Mouse (Mus musculus): ENCODE results near the gene Recql. TPM values are rescaled to one million over a fixed set of nuclear protein-coding genes. Genes with fewer than 3 reads are reported as not detected.

Recql gene
- polyA plus RNA-seq, 1 experiment = 28.2 TPM

DNA sequence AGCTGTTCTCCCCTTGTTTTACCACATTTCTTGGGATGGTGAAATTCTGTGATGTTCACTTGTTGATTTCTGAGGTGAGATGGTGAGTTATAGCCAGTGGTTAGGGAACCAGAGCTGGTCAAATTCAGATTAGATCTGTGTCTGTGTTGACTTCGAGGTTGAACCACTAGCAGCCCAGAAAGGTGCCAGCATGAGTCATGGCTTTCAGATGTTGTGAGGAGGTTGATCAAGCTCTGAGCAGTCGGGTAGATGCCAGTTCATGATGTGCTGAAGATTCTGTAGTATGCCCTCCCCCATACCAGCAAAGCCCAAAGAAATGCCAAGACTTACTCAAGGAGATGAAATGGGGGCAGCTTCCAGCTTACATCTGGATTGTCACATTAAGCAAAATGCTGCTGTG is 2.2 kb upstream of the Recql start:
- TF ChIP-seq CTCF (IDR thresholded peaks at IDR 0.05; ENCODE audit: borderline replicate concordance, insufficient read depth, low read length) = no peak
- no peak for TF ChIP-seq POLR2A (IDR thresholded peaks at IDR 0.05; ENCODE audit: low read depth, low read length)
- Histone ChIP-seq H3K4me3 (ENCODE audit: insufficient read depth, low read length) (peak overlapping the region; percentile 51; the same call in 1 of the 2 replicates), H3K4me1 (ENCODE audit: control insufficient read depth, insufficient read depth, low read length) (peaks cover 11% of the 10 kb centered on the region), H3K27ac (ENCODE audit: insufficient read depth, low read length) (peak overlapping the region; percentile 2; the same call in 1 of the 2 replicates)

DNA sequence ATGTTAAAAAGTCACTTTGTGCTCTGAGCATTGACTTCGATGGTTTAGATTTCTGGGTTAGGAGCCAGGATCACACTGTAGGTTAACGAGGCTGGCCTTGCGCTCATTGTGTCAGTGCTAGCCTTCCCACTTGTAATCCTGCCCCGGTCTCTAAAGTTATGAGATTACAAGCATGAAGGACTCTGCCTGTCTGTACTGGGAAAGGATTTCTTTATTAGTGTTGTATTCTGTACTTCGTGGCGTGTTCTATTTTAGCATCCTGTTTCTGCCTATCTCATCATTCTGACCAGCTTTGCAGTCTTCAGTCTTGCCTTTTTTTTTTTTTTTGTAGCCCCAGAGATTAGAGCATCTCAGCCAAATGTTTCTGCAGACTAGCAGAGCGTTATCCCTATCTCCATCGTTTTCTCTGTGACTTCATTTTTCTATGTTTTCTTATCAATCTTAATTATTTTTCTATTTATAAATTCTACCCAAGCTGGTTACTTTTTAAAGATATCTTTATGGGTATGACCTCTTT is 926 bp upstream of the Recql start:
- Histone ChIP-seq H3K27ac (ENCODE audit: insufficient read depth, low read length) (peak overlapping the region; percentile 8; the same call in 1 of the 2 replicates), H3K4me3 (ENCODE audit: insufficient read depth, low read length) (peak overlapping the region; percentile 77), H3K4me1 (ENCODE audit: control insufficient read depth, insufficient read depth, low read length) (peaks cover 11% of the 10 kb centered on the region)
- TF ChIP-seq CTCF (IDR thresholded peaks at IDR 0.05; ENCODE audit: borderline replicate concordance, insufficient read depth, low read length) (no peak), POLR2A (IDR thresholded peaks at IDR 0.05; ENCODE audit: low read depth, low read length) (0 out of 2 replicates have a peak, but pooled peaks have one; percentile 19)

DNA sequence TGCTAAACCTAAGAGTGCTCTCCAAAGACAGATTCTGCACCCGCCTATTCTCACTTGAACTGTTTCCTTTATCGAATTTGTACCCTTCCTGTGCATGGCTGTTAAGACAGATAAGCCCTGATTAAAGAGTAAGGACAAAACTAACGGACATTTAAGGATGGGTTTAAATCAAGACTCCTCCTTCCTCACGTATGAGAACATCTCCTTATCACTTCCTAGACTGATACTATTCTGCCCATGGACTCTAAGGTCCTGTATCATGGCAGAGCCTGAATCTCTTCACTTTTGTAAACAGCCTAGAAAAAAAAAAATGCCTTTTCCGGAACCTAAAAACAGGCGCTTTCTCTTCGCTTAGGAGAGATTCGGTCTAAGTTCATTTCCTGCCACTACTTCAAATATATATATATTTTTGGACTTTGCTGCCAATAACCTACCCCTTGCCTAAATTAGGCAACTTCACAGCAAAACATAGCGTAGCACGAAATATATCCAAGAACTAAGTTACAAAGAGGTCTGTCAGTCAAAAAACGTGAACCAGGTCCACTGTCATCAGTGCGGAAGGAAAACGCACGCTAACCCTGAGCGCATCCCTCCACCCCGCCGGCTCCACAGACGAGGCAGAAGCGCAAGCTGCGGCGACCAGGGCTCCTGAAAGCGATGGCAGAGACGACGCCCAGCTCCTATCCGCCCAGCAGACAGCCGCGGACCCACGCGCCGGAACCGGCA is 439 bp downstream of the Recql start:
- H3K4me1 ChIP-seq (ENCODE audit: control insufficient read depth, insufficient read depth, low read length) = peaks cover 11% of the 10 kb centered on the region
- H3K4me3 ChIP-seq (ENCODE audit: insufficient read depth, low read length) = peak overlapping the region; percentile 89
- H3K27ac ChIP-seq (ENCODE audit: insufficient read depth, low read length) = no peak overlapping the region
- TF ChIP-seq CTCF (IDR thresholded peaks at IDR 0.05; ENCODE audit: borderline replicate concordance, insufficient read depth, low read length) = no peak
- TF ChIP-seq POLR2A (IDR thresholded peaks at IDR 0.05; ENCODE audit: low read depth, low read length) = no peak; the same call in none of the 2 replicates

DNA sequence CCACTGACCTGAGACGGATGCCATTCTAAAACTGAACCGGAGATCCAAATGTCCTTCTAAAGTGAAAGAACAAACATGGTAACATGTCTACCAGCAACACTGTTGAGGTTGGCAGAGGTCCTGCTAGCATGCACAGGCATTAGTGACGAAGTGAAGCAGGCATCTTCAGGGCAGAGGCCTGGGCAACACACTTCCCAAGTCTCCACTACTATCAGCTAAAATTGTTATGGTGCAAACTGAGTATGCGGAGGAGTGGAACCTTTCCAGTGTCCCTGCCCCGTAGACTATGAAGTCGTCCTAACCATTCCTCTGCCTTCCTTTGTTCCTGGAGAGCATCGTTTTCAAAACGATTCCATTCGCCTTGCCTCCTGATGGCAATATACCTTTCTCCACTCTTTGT is 2.4 kb downstream of the Recql start:
- no peak for TF ChIP-seq CTCF (IDR thresholded peaks at IDR 0.05; ENCODE audit: borderline replicate concordance, insufficient read depth, low read length)
- no peak overlapping the region for H3K4me3 ChIP-seq (ENCODE audit: insufficient read depth, low read length)
- no peak overlapping the region for H3K27ac ChIP-seq (ENCODE audit: insufficient read depth, low read length)
- H3K4me1 ChIP-seq (ENCODE audit: control insufficient read depth, insufficient read depth, low read length) = peaks cover 8% of the 10 kb centered on the region

DNA sequence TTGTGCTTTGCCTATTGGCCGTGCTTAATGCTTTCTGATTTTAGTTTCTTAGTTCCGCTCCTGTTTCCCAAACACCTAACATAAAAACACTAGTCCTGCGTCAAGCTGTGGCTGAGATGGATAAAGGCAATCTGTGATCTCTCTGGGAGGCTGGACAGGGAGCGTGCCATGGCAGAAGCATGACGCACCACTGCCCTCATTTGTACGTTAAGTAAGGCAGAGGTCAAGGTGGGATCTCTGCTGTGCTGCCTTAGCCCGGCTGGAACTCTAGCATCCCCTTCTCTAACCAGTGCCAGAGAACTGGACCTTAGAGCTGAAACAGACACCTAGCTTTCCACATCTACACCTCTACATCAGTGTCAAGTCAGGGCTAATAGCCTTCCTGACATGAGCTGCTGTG is 5.3 kb downstream of the Recql start:
- H3K4me1 ChIP-seq (ENCODE audit: control insufficient read depth, insufficient read depth, low read length) = no peaks in the 10 kb centered on the region
- TF ChIP-seq POLR2A (IDR thresholded peaks at IDR 0.05; ENCODE audit: low read depth, low read length) = no peak
- no peak for TF ChIP-seq CTCF (IDR thresholded peaks at IDR 0.05; ENCODE audit: borderline replicate concordance, insufficient read depth, low read length)
- no peak overlapping the region for H3K4me3 ChIP-seq (ENCODE audit: insufficient read depth, low read length)
- H3K27ac ChIP-seq (ENCODE audit: insufficient read depth, low read length) = no peak overlapping the region

DNA sequence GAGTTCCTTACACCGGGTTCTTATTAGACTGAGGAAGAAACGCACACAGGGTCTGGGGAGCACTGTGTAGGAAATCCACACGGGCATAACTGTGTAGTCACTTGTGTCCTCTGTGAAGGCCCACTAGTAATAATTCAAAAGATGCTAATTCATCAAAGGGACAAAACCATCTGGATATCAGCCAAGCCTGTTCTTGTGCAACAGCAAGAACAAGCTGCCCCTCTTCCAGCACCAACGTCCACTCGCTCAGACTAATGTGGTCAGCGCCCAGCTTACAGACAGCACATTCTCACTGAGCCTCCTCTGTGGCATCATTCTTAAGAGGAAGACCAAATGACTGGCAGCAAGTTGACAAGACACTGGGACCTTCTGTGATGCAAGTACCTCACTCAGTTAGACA is 6.9 kb downstream of the Recql start:
- Histone ChIP-seq H3K27ac (ENCODE audit: insufficient read depth, low read length) (no peak overlapping the region), H3K4me1 (ENCODE audit: control insufficient read depth, insufficient read depth, low read length) (no peaks in the 10 kb centered on the region), H3K4me3 (ENCODE audit: insufficient read depth, low read length) (no peak overlapping the region)
- TF ChIP-seq POLR2A (IDR thresholded peaks at IDR 0.05; ENCODE audit: low read depth, low read length) (no peak), CTCF (IDR thresholded peaks at IDR 0.05; ENCODE audit: borderline replicate concordance, insufficient read depth, low read length) (no peak)

DNA sequence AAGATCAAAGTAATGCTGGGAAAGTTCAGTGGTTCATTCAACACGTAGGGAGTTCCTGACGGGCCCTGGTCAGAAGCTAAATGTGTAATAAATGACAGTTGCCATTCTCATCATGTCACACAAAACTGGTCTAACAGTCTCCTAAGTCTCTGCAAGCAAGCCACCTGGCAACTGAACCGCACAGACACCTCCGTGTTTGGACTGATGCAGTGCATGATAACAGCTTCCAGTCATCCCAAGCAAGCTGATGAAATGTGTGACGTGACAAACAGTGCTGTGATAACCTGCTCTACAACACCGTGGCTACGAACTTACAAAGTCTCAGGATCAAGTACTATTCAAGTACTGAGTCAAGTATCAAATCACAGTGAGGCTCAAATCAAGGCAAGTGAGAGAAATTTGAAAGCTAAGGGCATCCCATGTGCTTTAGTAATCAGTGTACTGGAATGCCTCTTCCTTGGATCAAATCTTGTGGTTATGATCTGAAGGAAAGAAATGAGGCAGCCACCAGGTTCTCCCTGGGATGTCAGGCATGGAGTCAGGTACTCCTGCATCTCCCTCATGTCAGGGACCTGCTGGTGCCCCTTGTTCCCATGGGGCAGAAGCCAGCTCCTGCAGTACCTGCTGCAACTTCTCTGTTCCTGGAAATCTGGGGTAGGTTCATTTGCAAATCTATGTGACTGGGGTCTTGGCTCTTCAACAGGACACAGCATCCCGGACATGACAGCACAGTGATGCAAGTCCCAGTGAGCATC is 8.1 kb downstream of the Recql start:
- TF ChIP-seq POLR2A (IDR thresholded peaks at IDR 0.05; ENCODE audit: low read depth, low read length) (no peak), CTCF (IDR thresholded peaks at IDR 0.05; ENCODE audit: borderline replicate concordance, insufficient read depth, low read length) (no peak)
- Histone ChIP-seq H3K4me1 (ENCODE audit: control insufficient read depth, insufficient read depth, low read length) (no peaks in the 10 kb centered on the region), H3K4me3 (ENCODE audit: insufficient read depth, low read length) (no peak overlapping the region), H3K27ac (ENCODE audit: insufficient read depth, low read length) (no peak overlapping the region)

DNA sequence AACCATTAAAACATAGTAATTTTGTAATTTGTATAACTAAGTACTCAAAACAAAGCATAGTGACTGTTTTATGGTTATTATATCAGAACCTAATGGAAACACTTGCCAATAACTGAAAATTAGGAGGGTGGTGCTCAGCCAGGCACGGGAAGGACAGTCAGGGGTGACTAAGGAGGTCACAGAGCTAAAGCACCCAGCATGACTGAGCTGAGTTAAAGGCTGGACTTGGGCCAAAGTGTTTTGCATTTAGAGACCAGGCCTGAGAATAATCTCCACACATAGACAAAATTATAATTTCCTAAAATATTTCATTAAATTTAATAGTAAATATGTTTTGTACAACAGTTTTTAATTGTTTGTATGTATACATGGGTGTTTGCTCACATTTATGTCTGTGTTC is 9.8 kb downstream of the Recql start:
- Histone ChIP-seq H3K4me1 (ENCODE audit: control insufficient read depth, insufficient read depth, low read length) (no peaks in the 10 kb centered on the region), H3K4me3 (ENCODE audit: insufficient read depth, low read length) (no peak overlapping the region), H3K27ac (ENCODE audit: insufficient read depth, low read length) (no peak overlapping the region)
- no peak for TF ChIP-seq CTCF (IDR thresholded peaks at IDR 0.05; ENCODE audit: borderline replicate concordance, insufficient read depth, low read length)
- no peak for TF ChIP-seq POLR2A (IDR thresholded peaks at IDR 0.05; ENCODE audit: low read depth, low read length)

DNA sequence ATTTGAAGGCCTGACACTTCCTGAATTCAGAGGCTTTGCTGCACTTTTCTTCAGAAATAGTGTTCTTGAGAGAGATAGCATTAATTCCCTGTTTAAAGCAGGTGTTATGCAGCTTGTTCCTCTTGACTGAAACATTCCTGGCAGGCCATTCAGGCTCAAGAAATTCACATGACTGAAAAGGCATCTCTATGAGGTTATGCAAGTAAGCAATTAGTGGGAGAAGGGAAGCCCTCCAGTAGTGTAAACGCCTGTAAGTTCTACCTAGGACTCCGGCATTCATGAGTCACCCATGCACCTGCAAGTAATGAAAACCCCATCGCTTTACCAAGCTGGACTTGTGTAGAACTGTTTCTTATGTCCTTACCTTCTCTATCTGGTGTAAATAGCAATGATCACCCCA is 17.3 kb downstream of the Recql start:
- no peak for TF ChIP-seq POLR2A (IDR thresholded peaks at IDR 0.05; ENCODE audit: low read depth, low read length)
- no peak overlapping the region for H3K27ac ChIP-seq (ENCODE audit: insufficient read depth, low read length)
- H3K4me3 ChIP-seq (ENCODE audit: insufficient read depth, low read length) = no peak overlapping the region
- peaks cover 16% of the 10 kb centered on the region for H3K4me1 ChIP-seq (ENCODE audit: control insufficient read depth, insufficient read depth, low read length)

DNA sequence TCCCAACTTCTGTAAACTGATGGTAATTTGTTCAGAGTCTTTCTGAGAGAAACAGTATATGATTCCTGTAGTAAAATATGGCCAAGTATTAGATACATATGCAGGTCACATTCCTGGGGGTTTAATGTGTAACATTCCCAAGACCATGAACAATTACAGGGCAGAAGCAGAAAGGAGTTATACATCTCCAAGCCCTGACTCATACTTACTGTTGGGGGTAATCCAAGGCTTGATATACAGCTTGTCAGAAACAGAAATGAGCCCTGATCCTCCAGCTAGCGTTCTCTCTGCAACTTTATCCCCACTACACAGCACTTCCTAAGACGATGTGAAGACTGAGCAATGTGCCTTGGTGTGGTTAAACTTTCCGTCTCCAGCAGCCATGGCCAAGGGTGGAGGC is 19.3 kb downstream of the Recql start:
- no peak overlapping the region for H3K4me3 ChIP-seq (ENCODE audit: insufficient read depth, low read length)
- peaks cover 16% of the 10 kb centered on the region for H3K4me1 ChIP-seq (ENCODE audit: control insufficient read depth, insufficient read depth, low read length)
- peak overlapping the region; percentile 96 for H3K27ac ChIP-seq (ENCODE audit: insufficient read depth, low read length)
- TF ChIP-seq CTCF (IDR thresholded peaks at IDR 0.05; ENCODE audit: borderline replicate concordance, insufficient read depth, low read length) = no peak

Measured in embryonic fibroblast, embryonic 13.5 days (primary cell).